Mouse (Mus musculus) liver, adult (tissue): ENCODE results near the gene Dok7.

Experiments used
- GATA4 ChIP-seq: IDR thresholded peaks from 2 replicates; pipeline ENCODE4 v1.6.1; 2014; ENCODE audit warnings: mild to moderate bottlenecking, low read length; ENCODE audit not compliant: insufficient replicate concordance

Gene Dok7

GRCm38 (mm10) chr5:35056604-35057432 is at the start of gene Dok7:
Gene Dok7, plus strand, starts transcription at chr5:35056766.
- no peak for TF ChIP-seq GATA4

GRCm38 (mm10) chr5:35009163-35009562 is 47.4 kb upstream of the Dok7 start:
- TF ChIP-seq GATA4: no peak

- TF ChIP-seq GATA4: no peak
Observed at GRCm38 (mm10) chr5:35010656-35011055, 45.9 kb upstream of the Dok7 start.

GRCm38 (mm10) chr5:35011156-35011923 is 45.2 kb upstream of the Dok7 start:
- TF ChIP-seq GATA4: no peak

- no peak for TF ChIP-seq GATA4
Observed at GRCm38 (mm10) chr5:35014036-35014435, 42.5 kb upstream of the Dok7 start.

- no peak for TF ChIP-seq GATA4
Observed at GRCm38 (mm10) chr5:35019673-35020300, 36.8 kb upstream of the Dok7 start.

- no peak for TF ChIP-seq GATA4
Observed at GRCm38 (mm10) chr5:35020410-35021241, 35.9 kb upstream of the Dok7 start.

- TF ChIP-seq GATA4: no peak
Observed at GRCm38 (mm10) chr5:35024975-35025374, 31.6 kb upstream of the Dok7 start.

- no peak for TF ChIP-seq GATA4
Observed at GRCm38 (mm10) chr5:35029303-35029702, 27.3 kb upstream of the Dok7 start.

- TF ChIP-seq GATA4: peak; percentile 92
Observed at GRCm38 (mm10) chr5:35029755-35030154, 26.8 kb upstream of the Dok7 start.

GRCm38 (mm10) chr5:35033068-35033467 is 23.5 kb upstream of the Dok7 start:
- TF ChIP-seq GATA4: no peak

GRCm38 (mm10) chr5:35033619-35034018 is 22.9 kb upstream of the Dok7 start:
- no peak for TF ChIP-seq GATA4

GRCm38 (mm10) chr5:35035141-35035540 is 21.4 kb upstream of the Dok7 start:
- no peak for TF ChIP-seq GATA4

- peak; percentile 69; the same call in 1 of the 2 replicates for TF ChIP-seq GATA4
Observed at GRCm38 (mm10) chr5:35035795-35036194, 20.8 kb upstream of the Dok7 start.

GRCm38 (mm10) chr5:35037438-35037837 is 19.1 kb upstream of the Dok7 start:
- TF ChIP-seq GATA4: no peak
